Mouse (Mus musculus) neural tube, embryonic 15.5 days (tissue): ENCODE results near the gene Cntnap4. TPM values are rescaled to one million over a fixed set of nuclear protein-coding genes. Genes with fewer than 3 reads are reported as not detected.

Experiments used
- ATAC-seq: fragments of 200-750 bp; cut with Nextera tagmentation; 2 replicates; pipeline ENCODE4 v1.8.0; 2017; ENCODE audit warnings: mild to moderate bottlenecking, moderate TSS enrichment, moderate library complexity; ENCODE audit not compliant: low FRiP score
- H3K27ac ChIP-seq: fragments of 300-500 bp; sonication (generic); replicated peaks from 2 replicates; pipeline ENCODE4 v1.5.1; 2015; ENCODE audit warnings: mild to moderate bottlenecking, inconsistent platforms
- H3K27me3 ChIP-seq: fragments of 300-500 bp; sonication (generic); replicated peaks from 2 replicates; pipeline ENCODE4 v1.6.1; 2015; ENCODE audit warnings: inconsistent platforms
- H3K36me3 ChIP-seq: fragments of 300-500 bp; sonication (generic); 2 replicates; pipeline ENCODE4 v1.6.1; 2015; ENCODE audit warnings: inconsistent platforms
- H3K4me1 ChIP-seq: fragments of 300-500 bp; sonication (generic); 2 replicates; pipeline ENCODE4 v1.6.1; 2015; ENCODE audit warnings: inconsistent platforms
- H3K4me2 ChIP-seq: fragments of 300-500 bp; sonication (generic); 2 replicates; pipeline ENCODE4 v1.6.1; 2015; ENCODE audit warnings: inconsistent platforms, mild to moderate bottlenecking, moderate library complexity
- H3K4me3 ChIP-seq: fragments of 300-500 bp; sonication (generic); replicated peaks from 2 replicates; pipeline ENCODE4 v1.5.1; 2015; ENCODE audit warnings: mild to moderate bottlenecking, inconsistent platforms
- H3K9ac ChIP-seq: fragments of 300-500 bp; sonication (generic); replicated peaks from 2 replicates; pipeline ENCODE4 v1.6.1; 2015; ENCODE audit warnings: mild to moderate bottlenecking, inconsistent platforms
- H3K9me3 ChIP-seq: fragments of 300-500 bp; sonication (generic); replicated peaks from 2 replicates; pipeline ENCODE4 v1.6.1; 2016; ENCODE audit warnings: inconsistent platforms
- WGBS: fragments of 180-500 bp; shearing (Covaris S2); methylation state at CpG from one replicate; pipeline ENCODE4 v1.1.7; 2015; ENCODE audit warnings: mixed read lengths; 5-methylcytosine and 5-hydroxymethylcytosine counted together
- polyA plus RNA-seq: library from polyadenylated mRNA; unstranded; fragments of >200 nt; fragmentation: Nextera tagmentation; extraction: Ambion mirVana; gene quantifications from 2 replicates; pipeline ENCODE4 v1.2.1, GENCODE M21; 2015

Gene Cntnap4
- polyA plus RNA-seq, 1 experiment from 2014 or later: 18.5 TPM

- Histone ChIP-seq H3K27me3 (no peaks in the 10 kb centered on the region), H3K4me3 (no peak overlapping the region), H3K4me2 (no peak overlapping the region), H3K9me3 (no peaks in the 10 kb centered on the region), H3K4me1 (no peaks in the 10 kb centered on the region), H3K36me3 (no peaks in the 10 kb centered on the region), H3K9ac (no peak overlapping the region), H3K27ac (no peak overlapping the region)
- no peak for ATAC-seq
Measured at GRCm38 (mm10) chr8:112922151-112922550, 352.3 kb downstream of the Cntnap4 start.

GRCm38 (mm10) chr8:112922789-112923188, 352.9 kb downstream of the Cntnap4 start:
- 71% methylated on average over 5 of the region's 5 CpGs for WGBS
- no peaks in the 10 kb centered on the region for H3K9me3 ChIP-seq
- no peak for ATAC-seq
- no peak overlapping the region for H3K27ac ChIP-seq
- no peaks in the 10 kb centered on the region for H3K27me3 ChIP-seq
- H3K4me3 ChIP-seq: no peak overlapping the region
- no peaks in the 10 kb centered on the region for H3K4me1 ChIP-seq
- H3K36me3 ChIP-seq: no peaks in the 10 kb centered on the region
- no peak overlapping the region for H3K4me2 ChIP-seq
- no peak overlapping the region for H3K9ac ChIP-seq
